Mouse (Mus musculus): ENCODE results near the gene Mfap4. TPM values are rescaled to one million over a fixed set of nuclear protein-coding genes. Genes with fewer than 3 reads are reported as not detected.

Gene Mfap4
- 2.0 TPM for polyA plus RNA-seq (2014; fragmentation: Illumina TruSeq; extraction: RNeasy Lipid Tissue Mini Kit (QIAGEN cat#74804); ENCODE audit: low read depth, low replicate concordance)

DNA sequence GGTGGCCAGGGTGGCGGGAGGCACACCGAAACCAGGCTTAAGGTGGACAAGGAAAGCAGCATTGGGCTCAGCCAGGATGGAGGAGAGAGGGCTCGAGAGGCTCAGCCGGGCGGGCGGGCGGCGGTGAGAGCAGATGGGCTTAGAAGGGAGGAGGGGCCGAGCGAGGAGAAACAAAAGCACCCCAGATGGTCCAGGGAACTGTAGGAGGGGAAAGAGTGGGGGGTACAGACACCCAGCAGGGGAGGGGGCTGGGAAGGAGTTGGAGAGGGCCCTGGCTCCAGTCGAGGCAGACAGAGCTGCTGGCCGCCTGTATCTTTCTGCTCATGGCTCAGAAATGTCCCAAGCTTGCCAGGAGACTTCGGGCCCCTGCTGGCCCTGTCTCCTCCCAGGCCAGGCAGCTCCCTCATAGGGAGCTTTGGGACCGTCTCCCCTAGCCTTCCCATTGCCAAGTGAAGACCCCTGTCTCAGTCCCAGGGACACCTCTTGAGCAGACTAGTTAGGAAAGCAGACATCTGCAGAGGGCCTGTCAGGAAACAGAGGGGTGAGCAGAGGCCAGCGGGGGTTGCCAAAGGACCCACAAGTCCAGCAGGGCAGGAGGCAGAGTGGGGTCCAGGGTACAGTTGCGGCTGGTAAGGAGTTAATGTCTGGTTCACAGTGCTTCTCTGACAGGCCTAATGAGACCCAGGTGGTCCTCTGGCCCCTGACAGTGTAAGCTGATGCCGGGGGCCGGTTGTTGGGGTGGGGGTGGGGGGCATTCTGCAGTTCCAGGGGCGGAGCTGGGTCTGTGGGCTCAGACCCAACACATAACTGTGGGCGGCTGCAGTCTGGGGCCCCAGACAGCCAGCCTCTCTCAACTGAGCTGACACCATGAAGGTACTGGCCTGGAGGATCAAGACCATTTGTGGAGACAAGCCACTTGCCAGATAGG, at the start of gene Mfap4:
Gene Mfap4 (plus strand): TSS at position 819 of the 928 bp plus-strand sequence.

GRCm38 (mm10) chr11:61494129-61494997, 9.1 kb downstream of the Mfap4 start, which contains the start of gene Mapk7:
Gene Mapk7, minus strand, starts transcription at chr11:61494406.

GRCm38 (mm10) chr11:61504713-61505257, 19.6 kb downstream of the Mfap4 start, which contains the start of gene B9d1:
Gene B9d1, plus strand, starts transcription at chr11:61505144.

Other genes starting within 250 kb of the Mfap4 start
- 105 TPM for gene Aldh3a2, start 218.0 kb upstream of the Mfap4 start, polyA plus RNA-seq (2014; fragmentation: Illumina TruSeq; extraction: RNeasy Lipid Tissue Mini Kit (QIAGEN cat#74804); ENCODE audit: low read depth, low replicate concordance)
- not detected for gene Slc47a2, start 142.6 kb upstream of the Mfap4 start, polyA plus RNA-seq (2014; fragmentation: Illumina TruSeq; extraction: RNeasy Lipid Tissue Mini Kit (QIAGEN cat#74804); ENCODE audit: low read depth, low replicate concordance)
- gene Slc47a1, start 107.1 kb upstream of the Mfap4 start, polyA plus RNA-seq (2014; fragmentation: Illumina TruSeq; extraction: RNeasy Lipid Tissue Mini Kit (QIAGEN cat#74804); ENCODE audit: low read depth, low replicate concordance): 0.79 TPM
- gene Rnf112, start 31.3 kb upstream of the Mfap4 start, polyA plus RNA-seq (2014; fragmentation: Illumina TruSeq; extraction: RNeasy Lipid Tissue Mini Kit (QIAGEN cat#74804); ENCODE audit: low read depth, low replicate concordance): not detected
- 0.91 TPM for gene Mapk7, start 9.0 kb downstream of the Mfap4 start, polyA plus RNA-seq (2014; fragmentation: Illumina TruSeq; extraction: RNeasy Lipid Tissue Mini Kit (QIAGEN cat#74804); ENCODE audit: low read depth, low replicate concordance)
- not detected for gene B9d1, start 19.7 kb downstream of the Mfap4 start, polyA plus RNA-seq (2014; fragmentation: Illumina TruSeq; extraction: RNeasy Lipid Tissue Mini Kit (QIAGEN cat#74804); ENCODE audit: low read depth, low replicate concordance)
- gene Epn2, start 94.3 kb downstream of the Mfap4 start, polyA plus RNA-seq (2014; fragmentation: Illumina TruSeq; extraction: RNeasy Lipid Tissue Mini Kit (QIAGEN cat#74804); ENCODE audit: low read depth, low replicate concordance): 14.9 TPM
- gene Grap, start 167.8 kb downstream of the Mfap4 start, polyA plus RNA-seq (2014; fragmentation: Illumina TruSeq; extraction: RNeasy Lipid Tissue Mini Kit (QIAGEN cat#74804); ENCODE audit: low read depth, low replicate concordance): 0.54 TPM
- gene Fam83g, start 198.7 kb downstream of the Mfap4 start, polyA plus RNA-seq (2014; fragmentation: Illumina TruSeq; extraction: RNeasy Lipid Tissue Mini Kit (QIAGEN cat#74804); ENCODE audit: low read depth, low replicate concordance): 1.1 TPM
- gene Slc5a10, start 235.4 kb downstream of the Mfap4 start, polyA plus RNA-seq (2014; fragmentation: Illumina TruSeq; extraction: RNeasy Lipid Tissue Mini Kit (QIAGEN cat#74804); ENCODE audit: low read depth, low replicate concordance): not detected